In genomic region chr7:80392119-80392518, GRCm38 (mm10) we compare ENCODE assay signal across 18 mouse cellular contexts. TPM values are rescaled to one million over a fixed set of nuclear protein-coding genes. Genes with fewer than 3 reads are reported as not detected.
DNase-seq lines count a peak whose midpoint lies in the region; TF ChIP-seq lines count a peak whose summit lies in the region.
"Had no signal": no experiment of that assay in that cellular context is flagged by ENCODE, and none has a peak within 500 bp of the region (broad histone marks: within the 10 kb centered on the region; RNA-seq: fewer than 3 reads in every experiment).

No protein-coding gene starts in this region.

- 95% methylated on average over 15 of the region's 15 CpGs for WGBS in bone marrow, adult 2 months

- H3K4me3 ChIP-seq in bone marrow, adult 2 months (replicated peaks; ENCODE audit: control insufficient read depth, low read depth, low read length), result no peak overlapping the region
- H3K4me3 ChIP-seq: embryonic facial prominence, embryonic 12.5 days; embryonic facial prominence, embryonic 15.5 days; gastrocnemius, adult 2 months; hindbrain, embryonic 12.5 days; hindbrain, embryonic 15.5 days had no signal

- no peak overlapping the region for H3K27ac ChIP-seq in bone marrow, adult 2 months (ENCODE audit: control insufficient read depth, insufficient read depth, low read depth, low read length, poor library complexity)
- H3K27ac ChIP-seq: embryonic facial prominence, embryonic 12.5 days; embryonic facial prominence, embryonic 15.5 days; gastrocnemius, adult 2 months; hindbrain, embryonic 12.5 days; hindbrain, embryonic 15.5 days had no signal

- no peaks in the 10 kb centered on the region for H3K4me1 ChIP-seq in bone marrow, adult 2 months (ENCODE audit: control insufficient read depth, insufficient read depth, low read length)

- no peak for TF ChIP-seq CTCF in bone marrow, adult 2 months (IDR thresholded peaks at IDR 0.05; ENCODE audit: control insufficient read depth, insufficient read depth, low read length)

- 0 out of 2 replicates have a peak, but pooled peaks have one; percentile 18 for TF ChIP-seq POLR2A in bone marrow, adult 2 months (IDR thresholded peaks at IDR 0.05; ENCODE audit: borderline replicate concordance, control insufficient read depth, low read depth, low read length)

- DNase-seq in cerebellum, adult 9-11 months, result peak; percentile 11
- DNase-seq in cerebellum, postnatal 10 days, result no peak
- peak; percentile 40 for DNase-seq in testis, postnatal 10 days (ENCODE audit: low spot score)
- no peak for DNase-seq in testis, postnatal 14 days (ENCODE audit: low spot score)
- no peak for DNase-seq in left cerebral cortex, adult 9 months (ENCODE audit: low spot score in 2 of 2)
- DNase-seq: adrenal gland, adult 8-10 months; adrenal gland, postnatal 25 days; B cell, adult 2 months; cerebellum, postnatal 25 days; forebrain, postnatal 0 days; gastrocnemius, adult 2 months; gastrocnemius, postnatal 14 days; heart, adult 11 months had no signal

RNA-seq across cellular contexts. Expression of gene Fes, which starts 4.4 kb away (rescaled TPM):
- 143 and 311 TPM in 2 replicates for polyA plus RNA-seq in bone marrow, adult 2 months (2011; ENCODE audit: insufficient read depth, insufficient read length, low replicate concordance, missing spikeins)

RNA-seq across cellular contexts. Expression of gene Furin, which starts 13.1 kb away (rescaled TPM):
- 22.2 and 31.0 TPM in 2 replicates for polyA plus RNA-seq in bone marrow, adult 2 months (2011; ENCODE audit: insufficient read depth, insufficient read length, low replicate concordance, missing spikeins)

RNA-seq across cellular contexts. Expression of gene Man2a2, which starts 20.9 kb away (rescaled TPM):
- 25.1 and 40.0 TPM in 2 replicates for polyA plus RNA-seq in bone marrow, adult 2 months (2011; ENCODE audit: insufficient read depth, insufficient read length, low replicate concordance, missing spikeins)

RNA-seq across cellular contexts. Expression of gene Hddc3, which starts 49.2 kb away (rescaled TPM):
- polyA plus RNA-seq in bone marrow, adult 2 months (2011; ENCODE audit: insufficient read depth, insufficient read length, low replicate concordance, missing spikeins), result 5.0 and 16.2 TPM in 2 replicates

RNA-seq across cellular contexts. Expression of gene Unc45a, which starts 51.3 kb away (rescaled TPM):
- 10.8 and 43.9 TPM in 2 replicates for polyA plus RNA-seq in bone marrow, adult 2 months (2011; ENCODE audit: insufficient read depth, insufficient read length, low replicate concordance, missing spikeins)

Comparison
In these comparisons a context has a peak if more than half of its experiments do, and no peak if none do; other contexts are left out.
1. DNase-seq: peak in cerebellum, adult 9-11 months (single experiment) and testis, postnatal 10 days (single experiment); none in cerebellum, postnatal 10 days (0 of 2), testis, postnatal 14 days (single experiment) and left cerebral cortex, adult 9 months (0 of 2).